Mouse (Mus musculus): ENCODE measurements around the gene Ddx47.

The Ddx47 gene

GRCm38 (mm10) chr6:135006372-135006771 is 5.0 kb upstream of the Ddx47 start:
- no peak for DNase-seq (ENCODE audit: low spot score in 2 of 2)

DNA sequence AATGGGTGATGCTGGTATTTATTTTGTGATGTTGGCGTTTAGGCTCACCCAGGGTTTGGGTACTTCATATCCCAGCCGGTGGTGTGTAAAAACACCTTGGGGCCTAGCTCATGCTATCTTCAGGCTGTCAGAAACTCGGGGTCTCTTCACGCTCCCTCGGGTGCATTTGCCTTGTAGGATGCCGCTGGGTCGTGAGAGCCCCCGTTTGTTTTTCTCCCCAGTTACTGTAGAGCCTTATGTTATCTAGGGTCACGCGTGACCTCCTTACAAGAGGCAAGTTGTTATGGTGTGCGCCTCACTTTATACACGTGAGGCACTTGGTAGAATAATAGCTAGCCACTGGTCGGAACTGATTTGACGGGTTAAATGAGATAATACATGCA is 313 bp downstream of the Ddx47 start:
- DNase-seq (ENCODE audit: low spot score in 2 of 2), result no peak

- no peak for DNase-seq (ENCODE audit: low spot score in 2 of 2)
These were observed 5.8 kb downstream of the Ddx47 start for GRCm38 (mm10) chr6:135017211-135017610.

DNA sequence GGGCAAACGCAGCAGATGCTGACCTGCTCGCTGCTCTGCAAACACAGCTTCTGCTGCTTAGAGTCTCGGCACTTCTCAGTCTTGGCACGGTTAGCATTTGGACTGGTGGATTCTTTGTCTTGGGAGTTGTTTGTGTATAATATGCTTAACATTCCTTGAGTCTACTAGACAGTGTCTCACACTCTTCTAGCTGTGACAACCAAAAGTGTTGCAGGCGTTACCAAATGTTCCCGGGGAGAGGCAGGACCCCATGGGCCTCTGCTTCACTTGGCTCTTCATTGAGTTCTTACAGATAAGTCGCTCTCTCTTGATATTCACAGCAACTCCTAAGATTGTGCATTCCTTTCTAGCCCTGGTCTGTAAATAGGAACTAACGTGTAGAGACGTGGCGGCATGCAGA is 8.2 kb downstream of the Ddx47 start:
- DNase-seq (ENCODE audit: low spot score in 2 of 2), result no peak

- no peak for DNase-seq (ENCODE audit: low spot score in 2 of 2)
These were observed 10.2 kb downstream of the Ddx47 start for GRCm38 (mm10) chr6:135021633-135022032.

GRCm38 (mm10) chr6:135023379-135023778 is 12.0 kb downstream of the Ddx47 start:
- DNase-seq (ENCODE audit: low spot score in 2 of 2), result no peak

DNA sequence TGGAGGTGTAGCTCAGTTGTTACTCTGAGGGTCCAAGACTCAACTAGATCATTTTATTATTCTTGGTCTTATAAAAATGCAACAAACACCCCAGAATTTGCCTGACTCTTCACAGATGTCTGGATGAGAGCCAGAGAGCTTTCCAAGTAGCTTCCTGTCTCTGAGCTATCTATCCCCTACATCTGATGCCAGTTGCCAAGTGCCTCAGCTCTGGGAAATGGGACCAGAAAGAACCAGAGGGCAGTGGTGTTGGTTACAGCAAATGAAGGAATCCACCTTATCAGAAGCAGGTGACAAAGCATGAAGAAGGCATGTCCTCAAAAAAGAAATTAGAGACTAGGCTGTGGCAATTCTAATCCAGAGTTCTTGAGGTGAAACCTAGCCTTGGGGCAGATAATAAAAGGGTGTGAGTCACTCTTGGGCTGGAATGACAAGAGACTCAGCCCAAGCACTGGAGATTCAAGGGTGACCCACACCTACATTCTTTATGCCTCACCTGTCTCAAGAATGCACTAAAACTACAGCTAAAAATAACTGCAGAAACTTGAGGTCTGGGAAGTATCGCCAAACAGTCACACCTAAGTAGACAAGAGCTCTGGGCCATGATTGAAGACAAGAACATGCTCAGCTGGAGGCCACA is 13.5 kb downstream of the Ddx47 start:
- DNase-seq (ENCODE audit: low spot score in 2 of 2), result no peak

DNA sequence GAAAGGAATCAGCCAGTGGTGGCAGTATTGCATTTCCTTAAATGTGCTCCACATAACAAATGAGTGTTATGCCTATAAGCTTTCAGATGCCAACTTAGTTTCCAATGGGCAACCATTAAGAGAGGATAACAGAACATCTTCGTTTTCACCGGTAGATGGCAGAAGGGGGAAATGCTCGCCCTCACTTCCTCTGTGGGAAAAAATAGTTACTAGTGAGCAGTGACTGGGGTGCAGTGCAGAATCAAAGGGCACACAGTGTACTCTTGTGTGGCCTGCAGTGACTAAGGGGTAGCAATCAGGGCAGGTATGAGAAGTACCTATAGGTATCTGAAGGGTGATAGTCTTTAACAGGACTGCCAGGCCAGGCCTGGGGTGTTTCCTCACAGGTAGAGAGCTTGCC is 14.8 kb downstream of the Ddx47 start:
- DNase-seq (ENCODE audit: low spot score in 2 of 2), result no peak

GRCm38 (mm10) chr6:135026755-135027154 is 15.3 kb downstream of the Ddx47 start:
- no peak for DNase-seq (ENCODE audit: low spot score in 2 of 2)

GRCm38 (mm10) chr6:135029246-135029645 is 17.8 kb downstream of the Ddx47 start:
- no peak for DNase-seq (ENCODE audit: low spot score in 2 of 2)

DNA sequence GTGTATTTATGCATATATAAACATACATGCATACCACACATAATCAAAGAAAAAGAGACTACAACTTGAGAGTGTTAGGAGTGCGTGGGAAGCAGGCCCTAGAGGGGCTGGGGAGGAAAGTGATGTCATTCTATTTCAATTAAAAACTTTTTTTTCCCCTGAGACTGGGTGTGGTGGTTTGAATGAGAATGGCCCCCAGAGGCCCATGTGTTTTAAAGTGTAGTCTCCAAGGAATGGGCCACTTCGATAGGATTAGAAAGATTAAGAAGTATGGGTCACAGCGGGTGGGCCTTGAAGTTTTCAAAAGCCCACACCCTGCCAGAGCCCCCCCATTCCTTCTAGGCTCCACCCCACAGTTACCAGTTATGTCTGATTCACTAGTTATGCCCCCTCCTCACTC is 27.3 kb downstream of the Ddx47 start:
- no peak for DNase-seq (ENCODE audit: low spot score in 2 of 2)

DNA sequence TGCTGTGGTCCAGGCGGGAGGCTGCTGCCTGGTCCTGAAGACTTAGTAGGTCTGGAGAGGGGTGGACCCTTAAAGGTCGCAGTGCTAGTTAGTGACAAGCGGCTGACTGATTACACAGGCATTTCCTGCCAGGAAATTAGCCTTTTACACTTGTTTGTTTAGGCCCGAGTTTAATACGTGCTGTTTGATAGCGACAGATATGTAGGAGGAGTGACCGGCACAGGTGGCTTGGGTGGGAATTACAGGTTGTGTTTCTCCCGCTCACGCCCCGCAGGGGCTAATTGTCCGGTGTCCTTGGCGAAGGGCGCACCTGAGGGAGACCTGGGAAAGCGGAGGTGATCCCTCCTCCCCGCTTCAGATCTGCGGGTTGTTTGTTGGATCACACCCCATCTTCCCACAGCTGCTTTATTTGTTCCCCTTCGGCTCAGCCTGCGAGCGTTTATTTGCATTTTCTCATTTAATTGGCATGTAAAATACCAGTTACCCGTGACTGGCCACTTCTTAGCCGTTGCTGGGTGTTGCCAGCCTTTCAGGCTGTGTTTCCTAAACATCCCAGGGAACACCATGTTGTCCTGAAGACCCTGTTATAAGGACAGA is 29.0 kb downstream of the Ddx47 start:
- DNase-seq (ENCODE audit: low spot score in 2 of 2), result no peak

- no peak for DNase-seq (ENCODE audit: low spot score in 2 of 2)
These were observed 30.5 kb downstream of the Ddx47 start for GRCm38 (mm10) chr6:135041930-135042329.

DNA sequence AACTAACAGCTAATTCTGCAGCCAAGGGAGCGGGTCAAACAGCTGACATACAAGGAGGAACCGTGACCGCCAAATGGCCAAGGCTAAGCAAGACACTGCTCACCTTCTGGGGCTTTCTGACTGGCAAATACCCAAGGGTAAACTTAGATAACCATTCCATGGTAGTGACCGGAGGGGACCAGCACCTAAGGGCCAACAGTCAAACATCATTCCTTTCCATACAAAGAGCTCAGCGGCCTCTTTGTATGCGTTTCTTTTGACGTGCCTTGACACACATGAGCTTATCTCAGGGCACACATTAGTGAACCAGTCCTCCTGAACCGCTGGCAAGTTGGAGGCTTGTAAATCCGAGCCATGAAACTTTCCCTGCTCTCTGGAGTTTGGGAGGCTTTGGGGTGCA is 35.9 kb downstream of the Ddx47 start:
- no peak for DNase-seq (ENCODE audit: low spot score in 2 of 2)

GRCm38 (mm10) chr6:135048509-135048908 is 37.1 kb downstream of the Ddx47 start:
- DNase-seq (ENCODE audit: low spot score in 2 of 2), result no peak

DNA sequence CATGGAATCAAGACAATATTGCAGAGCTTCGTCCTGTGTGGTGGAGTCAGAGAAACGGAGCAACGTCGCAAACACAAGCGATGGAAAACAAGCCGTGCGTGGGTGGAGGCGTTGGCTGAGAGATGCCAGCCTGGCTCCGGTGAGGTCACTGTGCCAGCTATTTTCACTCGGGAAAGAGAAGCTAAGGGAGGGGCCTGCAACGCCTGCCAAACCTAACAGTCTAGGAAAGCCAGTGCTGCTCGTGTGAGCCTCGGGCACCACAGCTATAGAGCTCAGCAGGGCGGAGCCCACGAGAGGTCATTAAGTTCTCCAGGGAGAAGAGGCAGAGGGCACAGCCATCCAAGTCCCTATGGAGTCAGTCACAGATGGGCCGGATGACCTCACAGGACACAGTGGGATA is 37.5 kb downstream of the Ddx47 start:
- no peak for DNase-seq (ENCODE audit: low spot score in 2 of 2)

- DNase-seq (ENCODE audit: low spot score in 2 of 2), result no peak
These were observed 42.4 kb downstream of the Ddx47 start for GRCm38 (mm10) chr6:135053789-135054188.

DNA sequence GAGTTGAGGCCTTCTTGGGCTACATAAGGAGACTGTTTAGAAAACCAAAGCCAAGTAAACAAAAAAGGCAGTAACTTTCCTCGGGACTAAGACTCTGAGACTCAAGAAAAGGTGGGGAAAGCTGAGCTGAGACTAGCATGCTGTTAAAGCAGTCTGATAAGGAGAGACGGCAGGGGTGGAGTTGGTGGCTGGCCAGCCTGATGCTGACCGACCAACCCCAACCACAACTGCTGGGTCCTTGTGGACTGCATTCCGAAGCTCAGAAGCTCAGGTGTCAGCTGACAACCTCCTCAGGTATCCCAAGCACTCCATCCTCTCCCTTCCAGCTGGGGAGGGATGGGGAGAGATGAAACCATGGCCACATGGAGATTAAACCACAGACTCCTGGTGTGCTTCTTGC is 44.5 kb downstream of the Ddx47 start:
- no peak for DNase-seq (ENCODE audit: low spot score in 2 of 2)

GRCm38 (mm10) chr6:135060728-135061127 is 49.3 kb downstream of the Ddx47 start:
- DNase-seq (ENCODE audit: low spot score in 2 of 2), result no peak

- DNase-seq (ENCODE audit: low spot score in 2 of 2), result no peak
These were observed 53.2 kb downstream of the Ddx47 start for GRCm38 (mm10) chr6:135064621-135065020.

DNA sequence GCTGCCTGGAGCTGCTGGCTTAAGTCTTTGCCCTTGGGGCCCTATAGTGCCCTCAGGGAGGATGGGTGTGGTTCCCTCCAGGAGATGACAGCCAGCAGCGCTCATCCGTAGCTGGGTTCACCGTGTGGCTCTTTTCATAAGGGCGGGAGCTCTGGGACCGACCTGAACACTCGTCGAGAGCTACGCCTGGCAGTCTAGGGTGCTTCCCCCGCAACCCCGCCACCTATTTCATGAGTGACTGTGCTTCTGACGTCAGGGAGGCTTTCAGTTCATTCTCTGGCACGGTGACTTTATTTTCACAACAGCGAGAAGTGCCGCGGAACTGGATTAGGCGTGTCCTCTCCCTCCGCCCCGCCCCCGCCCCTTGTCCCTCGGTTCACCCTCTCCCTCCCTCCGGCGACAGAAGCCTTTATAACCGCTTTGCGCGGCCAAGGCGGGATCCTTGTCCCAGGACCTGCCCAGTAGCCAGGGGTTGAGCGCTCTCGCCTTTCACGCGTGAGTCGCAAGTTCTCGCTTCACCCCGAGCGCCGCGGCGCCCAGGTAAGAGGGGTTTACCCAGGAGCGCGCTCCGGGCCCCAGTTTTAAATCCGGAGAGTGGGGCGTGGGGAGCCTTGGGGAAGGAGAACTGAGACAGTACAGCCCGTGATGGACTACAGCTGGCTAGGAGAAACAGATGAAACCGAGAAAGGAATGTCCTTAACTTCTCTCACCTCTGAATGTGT is 54.0 kb downstream of the Ddx47 start, which contains the start of gene Gprc5a:
Gprc5a (plus strand) TSS at position 416 of the 722 bp plus-strand sequence.
- peak; percentile 30 to 62 for DNase-seq (ENCODE audit: low spot score in 2 of 2)

DNA sequence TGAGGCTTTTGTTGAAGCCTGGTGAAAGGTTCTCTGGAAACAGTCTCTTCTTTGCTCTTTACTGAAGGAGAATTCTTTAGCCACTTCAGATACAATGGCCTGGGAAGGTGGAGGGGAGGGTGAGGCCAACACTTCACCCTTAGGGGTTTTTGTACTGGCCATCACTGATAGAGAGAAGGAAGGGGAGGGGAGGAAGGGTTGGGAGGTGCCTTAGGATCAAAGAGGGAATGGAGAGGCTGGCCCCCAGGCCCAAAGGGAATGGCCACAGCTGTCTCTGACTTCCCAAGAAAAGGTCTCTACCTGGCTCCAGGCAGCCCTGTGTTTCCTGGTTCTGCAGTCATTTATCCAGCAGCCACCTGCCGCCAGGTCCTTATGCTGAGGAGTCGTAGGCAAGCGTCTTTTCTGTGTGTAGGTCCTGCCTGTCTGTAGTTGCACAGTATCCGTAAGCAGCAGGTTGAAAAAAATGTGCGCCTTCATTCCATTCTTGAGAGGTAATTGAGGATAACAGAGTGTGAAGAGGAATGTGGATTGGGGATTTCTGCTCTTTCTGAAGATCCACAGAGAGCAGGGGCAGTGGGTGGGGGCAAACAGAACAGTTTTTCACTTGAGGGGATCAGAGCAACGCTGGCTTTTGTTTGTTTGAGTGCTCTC is 55.5 kb downstream of the Ddx47 start:
- no peak for DNase-seq (ENCODE audit: low spot score in 2 of 2)

- no peak for DNase-seq (ENCODE audit: low spot score in 2 of 2)
These were observed 56.8 kb downstream of the Ddx47 start for GRCm38 (mm10) chr6:135068221-135068620.

All from urinary bladder, postnatal 4 days (tissue).